Mouse (Mus musculus) megakaryocyte, embryonic 14.5 days (primary cell): ENCODE results near the gene Asb16.

Source experiments
- FLI1 ChIP-seq: IDR thresholded peaks from 2 replicates; pipeline ENCODE4 v1.6.1; 2012; ENCODE audit warnings: low read length, inconsistent platforms, mixed read lengths
- GATA1 ChIP-seq: IDR thresholded peaks from 3 replicates; pipeline ENCODE4 v1.6.1; 2012; ENCODE audit warnings: mixed read lengths, low read length, inconsistent platforms, borderline replicate concordance

DNA sequence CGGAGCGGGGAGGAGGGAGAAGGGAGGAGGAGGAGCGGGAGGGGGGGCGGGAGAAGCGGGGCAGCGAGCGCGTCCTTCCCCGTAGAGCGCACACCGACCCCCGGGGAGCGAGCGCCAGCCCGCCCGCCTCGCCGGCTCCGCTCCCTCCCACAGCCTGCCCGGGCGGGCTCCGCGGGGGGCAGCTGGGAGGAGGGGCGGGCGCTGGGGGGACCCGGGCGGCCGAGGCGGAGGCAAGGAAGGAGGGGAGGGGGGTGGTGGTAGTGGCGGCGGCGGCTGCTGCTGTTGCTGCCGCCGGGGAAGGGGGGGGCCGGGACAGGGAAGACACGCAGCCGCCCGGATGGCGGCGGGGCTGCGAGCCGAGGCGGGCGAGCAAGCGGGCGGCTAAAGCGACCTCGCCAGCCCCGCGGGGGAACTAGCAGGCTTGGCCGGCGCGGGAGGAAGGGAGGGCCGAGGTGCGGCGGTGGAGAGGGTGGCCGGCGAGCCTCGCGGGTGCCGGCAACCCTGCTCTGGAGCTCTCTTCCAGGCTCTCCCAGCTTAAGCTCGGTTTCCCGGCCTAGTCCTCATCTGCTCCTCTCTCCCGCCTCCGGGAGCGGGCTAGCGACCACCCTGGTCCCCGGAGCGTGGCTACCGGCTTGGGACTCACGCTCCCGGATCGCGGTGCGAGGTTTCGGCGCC is 49.5 kb downstream of the Asb16 start:
- no peak for TF ChIP-seq GATA1
- no peak for TF ChIP-seq FLI1
